In genomic region chr4:131914891-131915469, GRCm38 (mm10) we compare ENCODE assay signal across 8 mouse cellular contexts. TPM values are rescaled to one million over a fixed set of nuclear protein-coding genes. Genes with fewer than 3 reads are reported as not detected.
DNase-seq lines count a peak whose midpoint lies in the region; ATAC-seq and TF ChIP-seq lines count a peak whose summit lies in the region.

No protein-coding gene starts in this region.

- H3K27ac ChIP-seq in left cerebral cortex, adult 2 months: no peak overlapping the region
- H3K27ac ChIP-seq in kidney, postnatal 0 days: peak overlapping the region; percentile 79
- H3K27ac ChIP-seq in neural tube, embryonic 12.5 days: no peak overlapping the region

- peak overlapping the region; percentile 40 for H3K4me2 ChIP-seq in kidney, postnatal 0 days (ENCODE audit: low read length)
- peak overlapping the region; percentile 59 for H3K4me2 ChIP-seq in neural tube, embryonic 12.5 days (replicated peaks)

- WGBS in kidney, postnatal 0 days: 2% methylated on average over 31 of the region's 31 CpGs
- WGBS in neural tube, embryonic 12.5 days: under 1% methylated on average over 31 of the region's 31 CpGs

- no peak for TF ChIP-seq CTCF in left cerebral cortex, adult 2 months (IDR thresholded peaks at IDR 0.05)
- no peak for TF ChIP-seq CTCF in kidney, postnatal 0 days (IDR thresholded peaks at IDR 0.05; ENCODE audit: low read depth)

- intact Hi-C loops in left cerebral cortex, adult 2 months (cut with DNase I): no loop called here
- intact Hi-C loops in left cerebral cortex, postnatal 25 days (cut with DNase I): loop anchor here (5.0 kb wide), 1 partner anchor 52 kb away; no protein-coding TSS in a partner anchor

- peak; percentile 30 for ATAC-seq in kidney, postnatal 0 days (replicated peaks; ENCODE audit: low FRiP score, low read depth)
- no peak for ATAC-seq in neural tube, embryonic 12.5 days (ENCODE audit: low FRiP score, low read depth)

- H3K36me3 ChIP-seq in kidney, postnatal 0 days (ENCODE audit: insufficient read depth, low read length): no peaks in the 10 kb centered on the region
- H3K36me3 ChIP-seq in neural tube, embryonic 12.5 days: no peaks in the 10 kb centered on the region

- H3K4me1 ChIP-seq in kidney, postnatal 0 days (replicated peaks; ENCODE audit: insufficient read depth, low read length): peaks cover 45% of the 10 kb centered on the region
- H3K4me1 ChIP-seq in neural tube, embryonic 12.5 days: peaks cover 51% of the 10 kb centered on the region

- H3K27me3 ChIP-seq in kidney, postnatal 0 days (ENCODE audit: insufficient read depth, low read length): 0 out of 2 replicates have a peak, but pooled peaks cover 4% of the 10 kb centered on the region
- H3K27me3 ChIP-seq in neural tube, embryonic 12.5 days (replicated peaks): peaks cover 63% of the 10 kb centered on the region

- no peak overlapping the region for H3K9ac ChIP-seq in kidney, postnatal 0 days (ENCODE audit: low read depth, low read length)
- peak overlapping the region; percentile 42; the same call in 1 of the 2 replicates for H3K9ac ChIP-seq in neural tube, embryonic 12.5 days

- H3K9me3 ChIP-seq in kidney, postnatal 0 days (replicated peaks; ENCODE audit: low read length): no peaks in the 10 kb centered on the region
- H3K9me3 ChIP-seq in neural tube, embryonic 12.5 days: no peaks in the 10 kb centered on the region

- H3K4me3 ChIP-seq in left cerebral cortex, adult 2 months: peak overlapping the region; percentile 34
- peak overlapping the region; percentile 2; the same call in 1 of the 2 replicates for H3K4me3 ChIP-seq in kidney, postnatal 0 days (replicated peaks; ENCODE audit: low read depth, low read length)
- no peak overlapping the region; the same call in none of the 2 replicates for H3K4me3 ChIP-seq in neural tube, embryonic 12.5 days

- DNase-seq in left cerebral cortex, adult 2 months (ENCODE audit: extremely low spot score in 1 of 2, low spot score in 2 of 2): no peak
- no peak for DNase-seq in left cerebral cortex, postnatal 25 days (ENCODE audit: low spot score in 2 of 2)
- DNase-seq in forelimb bud, embryonic 11.5 days (ENCODE audit: low read depth, low spot score): peak; percentile 67
- peak; percentile 93 for DNase-seq in kidney, postnatal 0 days (ENCODE audit: low spot score)
- DNase-seq in spleen, adult 12 weeks (ENCODE audit: low spot score): no peak
- no peak for DNase-seq in right cerebral cortex, postnatal 14 days
- DNase-seq in ovary, postnatal 36 days (ENCODE audit: low spot score): no peak

RNA-seq across cellular contexts. Expression of gene Tmem200b, which starts 6.6 kb away (rescaled TPM):
- total RNA-seq in left cerebral cortex, adult 2 months (2021): 10 to 100 TPM in 1 of 2 experiments, 1 to 10 TPM in 1; 9.8 to 10.9 TPM
- 10 to 100 TPM in 1 of 2 experiments, 1 to 10 TPM in 1; 8.1 to 11.3 TPM for total RNA-seq in left cerebral cortex, postnatal 25 days (2021)
- 2.7 and 3.9 TPM in 2 replicates for polyA plus RNA-seq in kidney, postnatal 0 days (2015; fragmentation: Nextera tagmentation; extraction: Ambion mirVana)
- 0.79 and 0.82 TPM in 2 replicates for polyA plus RNA-seq in neural tube, embryonic 12.5 days (2016; fragmentation: Nextera tagmentation; extraction: Ambion mirVana)

RNA-seq across cellular contexts. Expression of gene Srsf4, which starts 41.6 kb away (rescaled TPM):
- total RNA-seq in left cerebral cortex, adult 2 months (2021): 10 to 100 TPM; 70.8 to 72.8 TPM
- 10 to 100 TPM; 66.3 to 70.5 TPM for total RNA-seq in left cerebral cortex, postnatal 25 days (2021)
- 76.1 and 81.0 TPM in 2 replicates for polyA plus RNA-seq in kidney, postnatal 0 days (2015; fragmentation: Nextera tagmentation; extraction: Ambion mirVana)
- 145 and 150 TPM in 2 replicates for polyA plus RNA-seq in neural tube, embryonic 12.5 days (2016; fragmentation: Nextera tagmentation; extraction: Ambion mirVana)

Comparison
In these comparisons a context has a peak if more than half of its experiments do, and no peak if none do; other contexts are left out.
1. DNase-seq: peak in forelimb bud, embryonic 11.5 days (single experiment) and kidney, postnatal 0 days (single experiment); none in left cerebral cortex, adult 2 months (0 of 2), left cerebral cortex, postnatal 25 days (0 of 2), spleen, adult 12 weeks (single experiment), right cerebral cortex, postnatal 14 days (single experiment) and ovary, postnatal 36 days (single experiment).